Mouse (Mus musculus) heart, embryonic 14.5 days (tissue): ENCODE data around the gene Apoo. TPM values are rescaled to one million over a fixed set of nuclear protein-coding genes. Genes with fewer than 3 reads are reported as not detected.
A peak's percentile ranks its signal among the peaks of the same experiment; 100 is the strongest.
"Not testable (repeated sequence)": the region's sequence is repeated elsewhere in the genome, so short reads cannot be mapped to it uniquely, and the experiment has no call there.

Source experiments
- ATAC-seq: fragments of 200-750 bp; cut with Nextera tagmentation; 2 replicates; pipeline ENCODE4 v1.8.0; 2017; ENCODE audit warnings: low read depth, moderate TSS enrichment; ENCODE audit not compliant: insufficient number of reproducible peaks, insufficient read depth, low FRiP score
- H3K27ac ChIP-seq, 2 experiments: fragments of 200-500 bp in 1 of 2; fragments of 300-500 bp in 1 of 2; sonication (generic) in 1 of 2; replicated peaks in 1 of 2; 2 replicates each; pipeline ENCODE4 v1.5.1; 2012 to 2014; ENCODE audit warnings: low read depth in 2 of 2, low read length in 2 of 2, control low read depth in 1 of 2, mild to moderate bottlenecking in 1 of 2, mixed read lengths in 1 of 2; ENCODE audit not compliant: control insufficient read depth in 1 of 2, insufficient read depth in 1 of 2
- H3K27me3 ChIP-seq: fragments of 300-500 bp; sonication (generic); 2 replicates; pipeline ENCODE4 v1.6.1; 2014; ENCODE audit warnings: mild to moderate bottlenecking, low read length, control low read depth; ENCODE audit not compliant: control insufficient read depth, insufficient read depth
- H3K36me3 ChIP-seq: fragments of 300-500 bp; sonication (generic); 2 replicates; pipeline ENCODE4 v1.6.1; 2014; ENCODE audit warnings: mild to moderate bottlenecking, control low read depth, low read length, mixed read lengths; ENCODE audit not compliant: control insufficient read depth, insufficient read depth
- H3K4me1 ChIP-seq, 2 experiments: fragments of 200-500 bp in 1 of 2; fragments of 300-500 bp in 1 of 2; sonication (generic) in 1 of 2; 2 replicates each; pipeline ENCODE4 v1.6.1; 2012 to 2014; ENCODE audit warnings: low read length in 2 of 2, control low read depth in 1 of 2, mixed read lengths in 1 of 2; ENCODE audit not compliant: control insufficient read depth in 2 of 2, insufficient read depth in 2 of 2
- H3K4me2 ChIP-seq: fragments of 300-500 bp; sonication (generic); 2 replicates; pipeline ENCODE4 v1.6.1; 2014; ENCODE audit warnings: mild to moderate bottlenecking, low read length
- H3K4me3 ChIP-seq, 2 experiments: fragments of 200-500 bp in 1 of 2; fragments of 300-500 bp in 1 of 2; sonication (generic) in 1 of 2; 2 replicates each; pipeline ENCODE4 v1.5.1; 2012 to 2014; ENCODE audit warnings: low read length in 2 of 2, mild to moderate bottlenecking in 2 of 2, control low read depth in 1 of 2, low read depth in 1 of 2, moderate library complexity in 1 of 2; ENCODE audit not compliant: control insufficient read depth in 1 of 2, insufficient read depth in 1 of 2
- H3K9ac ChIP-seq: fragments of 300-500 bp; sonication (generic); 2 replicates; pipeline ENCODE4 v1.6.1; 2014; ENCODE audit warnings: mild to moderate bottlenecking, low read length
- H3K9me3 ChIP-seq: fragments of 300-500 bp; sonication (generic); 2 replicates; pipeline ENCODE4 v1.6.1; 2016; ENCODE audit warnings: low read length, control low read depth; ENCODE audit not compliant: control insufficient read depth
- WGBS: fragments of 180-500 bp; shearing (Covaris S2); extraction: QIAGEN DNeasy Blood & Tissue Kit; methylation state at CpG from one replicate; pipeline ENCODE4 v1.1.7; 2014; 5-methylcytosine and 5-hydroxymethylcytosine counted together
- polyA plus RNA-seq: library from polyadenylated mRNA; unstranded; fragments of >200 nt; fragmentation: Nextera tagmentation; extraction: Ambion mirVana; gene quantifications from 2 replicates; pipeline ENCODE4 v1.2.1, GENCODE M21; 2014

Gene Apoo
- polyA plus RNA-seq = 215 and 221 TPM in 2 replicates

DNA sequence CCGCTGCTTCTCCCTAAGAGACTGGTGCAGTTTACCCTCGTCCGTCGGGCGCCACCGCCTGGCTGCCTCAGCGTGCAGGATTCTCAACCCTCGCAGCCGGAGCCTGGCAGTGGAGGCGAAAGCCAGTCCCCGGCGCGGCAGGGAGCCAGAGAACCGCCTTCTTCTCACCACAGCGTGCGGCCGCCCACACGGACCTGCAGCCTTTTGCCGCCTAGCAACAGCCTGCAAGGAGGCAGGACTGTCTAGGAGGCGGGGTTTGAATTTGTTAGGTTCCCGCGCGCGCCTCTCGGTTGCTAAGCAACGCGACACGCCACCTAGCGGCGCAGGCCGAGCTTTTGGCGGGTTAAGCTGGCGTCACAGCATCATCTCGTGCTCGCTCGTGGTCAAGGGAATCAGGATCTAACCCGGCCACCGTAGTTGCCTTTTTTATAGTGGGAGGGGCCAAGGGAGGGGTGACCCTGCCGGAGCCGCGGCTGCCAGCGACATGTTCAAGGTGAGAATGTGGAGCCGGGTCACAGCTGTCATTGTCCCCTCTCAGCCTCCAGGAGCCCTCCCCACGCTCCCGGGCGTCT lies at the start of gene Apoo, which contains the start of gene Fam90a1b:
Apoo (plus strand) TSS at position 448 of the 572 bp plus-strand sequence.
Fam90a1b (minus strand) TSS at position 108 of the 572 bp plus-strand sequence.
- Histone ChIP-seq H3K27me3 (peaks cover 39% of the 10 kb centered on the region), H3K4me1 (no peaks in the 10 kb centered on the region; a peak in 1 of 4 replicates), H3K4me3 (peak within 1 kb of the TSS; percentile 61 to 89), H3K9ac (peak within 1 kb of the TSS; percentile 83), H3K27ac (peak within 1 kb of the TSS; percentile 84 to 86), H3K4me2 (peak within 1 kb of the TSS; percentile 62), H3K36me3 (no peaks in the 10 kb centered on the region), H3K9me3 (no peaks in the 10 kb centered on the region)
- peak; percentile 99 for ATAC-seq
- 21% methylated on average over 46 of the region's 46 CpGs for WGBS

DNA sequence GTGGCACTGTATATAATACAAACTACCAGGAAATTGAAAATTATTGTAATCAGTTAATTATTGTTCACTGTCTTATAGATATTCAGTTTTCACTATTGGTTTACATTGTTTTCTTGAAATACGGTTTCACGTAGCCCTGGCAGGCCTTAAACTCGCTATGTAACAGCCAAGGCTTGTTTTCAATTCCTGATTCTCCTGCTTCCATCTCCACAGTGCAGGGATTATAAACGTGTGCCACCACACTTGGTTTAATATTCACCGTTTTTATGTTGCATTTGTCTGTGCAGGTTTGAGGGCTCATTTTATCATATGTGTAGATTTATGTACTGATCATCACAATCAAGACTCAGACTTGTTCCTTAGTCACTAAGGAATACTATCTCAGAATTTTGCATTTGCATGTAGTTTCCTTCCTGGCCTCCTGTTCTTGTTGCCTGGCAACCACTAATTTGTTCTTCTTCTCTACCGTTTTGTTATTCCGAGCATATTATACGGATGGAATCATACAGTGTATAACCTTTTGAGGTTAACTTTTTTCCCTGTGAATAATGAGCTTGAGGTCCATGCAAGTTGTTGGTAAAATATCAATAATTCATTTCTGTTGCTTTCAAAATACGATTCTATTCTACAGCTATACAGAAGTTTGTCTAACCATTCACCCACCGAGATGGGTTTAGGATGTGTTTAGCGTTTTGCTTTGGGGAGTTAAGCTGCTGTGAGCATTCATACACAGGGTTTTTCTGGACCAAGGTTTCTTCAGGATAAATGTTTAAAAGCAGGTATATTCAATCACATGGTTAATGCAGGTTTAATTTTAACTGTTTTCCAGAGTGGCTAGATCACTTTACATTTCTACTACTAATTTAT lies 45.6 kb upstream of the Apoo start:
- 79% methylated on average over 11 of the region's 11 CpGs for WGBS
- H3K9me3 ChIP-seq = no peaks in the 10 kb centered on the region
- H3K4me3 ChIP-seq = no peak overlapping the region
- H3K27ac ChIP-seq = no peak overlapping the region
- peaks cover 21% of the 10 kb centered on the region for H3K27me3 ChIP-seq
- no peaks in the 10 kb centered on the region for H3K4me1 ChIP-seq
- no peaks in the 10 kb centered on the region for H3K36me3 ChIP-seq
- ATAC-seq = no peak
- no peak overlapping the region for H3K4me2 ChIP-seq
- H3K9ac ChIP-seq = no peak overlapping the region

GRCm38 (mm10) chrX:94343638-94344037 lies 23.3 kb upstream of the Apoo start:
- not testable (repeated sequence) for H3K4me2 ChIP-seq, H3K9ac ChIP-seq, ATAC-seq, H3K36me3 ChIP-seq, H3K4me3 ChIP-seq, H3K9me3 ChIP-seq, H3K4me1 ChIP-seq, H3K27ac ChIP-seq
- 79% methylated on average over 4 of the region's 4 CpGs for WGBS
- peaks cover 28% of the 10 kb centered on the region for H3K27me3 ChIP-seq

DNA sequence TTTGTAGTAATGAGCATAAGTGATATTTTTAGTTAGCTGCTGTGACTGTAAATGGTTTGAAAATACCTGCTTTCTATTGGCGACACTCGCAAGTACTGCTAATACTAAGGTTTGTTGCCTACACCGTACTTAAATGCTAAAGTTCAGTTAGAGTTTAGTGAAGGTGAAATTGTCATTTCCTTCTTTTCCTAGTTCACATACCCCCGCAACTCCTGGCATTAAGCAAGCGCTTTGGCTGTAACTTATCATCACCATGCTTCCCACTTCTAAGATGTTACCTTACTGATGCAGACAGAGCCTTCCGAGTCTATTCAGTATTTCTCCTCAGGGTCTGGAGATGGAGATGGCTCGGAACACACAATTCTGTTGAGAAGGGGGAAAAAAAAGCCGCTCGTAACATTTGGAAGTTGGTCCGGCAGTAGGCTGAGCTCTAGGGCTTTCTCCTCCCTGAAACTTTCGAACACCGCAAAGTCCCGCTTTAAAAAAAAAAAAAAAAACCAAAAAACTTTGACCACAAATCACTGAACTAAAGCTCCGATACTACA lies 1.5 kb upstream of the Apoo start:
- no peak for ATAC-seq
- peak overlapping the region; percentile 32 to 34; a peak in 3 of 4 replicates for H3K4me3 ChIP-seq

GRCm38 (mm10) chrX:94366029-94366428 lies 888 bp upstream of the Apoo start:
- H3K4me3 ChIP-seq = peak overlapping the region; percentile 32 to 34
- H3K36me3 ChIP-seq = no peaks in the 10 kb centered on the region
- no peaks in the 10 kb centered on the region for H3K9me3 ChIP-seq
- H3K4me2 ChIP-seq = peak overlapping the region; percentile 62
- H3K4me1 ChIP-seq = no peaks in the 10 kb centered on the region; a peak in 1 of 4 replicates
- H3K27me3 ChIP-seq = peaks cover 42% of the 10 kb centered on the region
- no peak overlapping the region for H3K27ac ChIP-seq
- WGBS = 21% methylated on average over 16 of the region's 16 CpGs
- no peak for ATAC-seq
- H3K9ac ChIP-seq = no peak overlapping the region

More for the DNA sequence above, 1.5 kb upstream of the Apoo start:
- H3K27ac ChIP-seq = no peak overlapping the region
- H3K4me1 ChIP-seq = no peaks in the 10 kb centered on the region; a peak in 1 of 4 replicates
- no peaks in the 10 kb centered on the region for H3K9me3 ChIP-seq
- no peak overlapping the region for H3K9ac ChIP-seq
- H3K27me3 ChIP-seq = peaks cover 47% of the 10 kb centered on the region
- WGBS = 27% methylated on average over 14 of the region's 14 CpGs
- H3K4me2 ChIP-seq = peak overlapping the region; percentile 62
- no peaks in the 10 kb centered on the region for H3K36me3 ChIP-seq

- peaks cover 34% of the 10 kb centered on the region for H3K27me3 ChIP-seq
- WGBS = 24% methylated on average over 17 of the region's 17 CpGs
- H3K27ac ChIP-seq = peak overlapping the region; percentile 84 to 86
- peak overlapping the region; percentile 83 for H3K9ac ChIP-seq
- H3K36me3 ChIP-seq = no peaks in the 10 kb centered on the region
- no peak for ATAC-seq
- H3K9me3 ChIP-seq = no peaks in the 10 kb centered on the region
- no peaks in the 10 kb centered on the region; a peak in 1 of 4 replicates for H3K4me1 ChIP-seq
- peak overlapping the region; percentile 61 to 89 for H3K4me3 ChIP-seq
- H3K4me2 ChIP-seq = peak overlapping the region; percentile 52
These were observed 331 bp downstream of the Apoo start for GRCm38 (mm10) chrX:94367248-94367647.

- H3K27ac ChIP-seq = no peak overlapping the region
- H3K27me3 ChIP-seq = no peaks in the 10 kb centered on the region
- no peak for ATAC-seq
These were observed 11.8 kb downstream of the Apoo start for GRCm38 (mm10) chrX:94378734-94379133.

More at GRCm38 (mm10) chrX:94378734-94379133, 11.8 kb downstream of the Apoo start:
- peaks cover 26% of the 10 kb centered on the region for H3K36me3 ChIP-seq
- H3K4me2 ChIP-seq = no peak overlapping the region
- no peak overlapping the region for H3K4me3 ChIP-seq
- no peak overlapping the region for H3K9ac ChIP-seq
- 73% methylated on average over 5 of the region's 5 CpGs for WGBS
- no peaks in the 10 kb centered on the region for H3K9me3 ChIP-seq
- no peaks in the 10 kb centered on the region for H3K4me1 ChIP-seq
